Mouse (Mus musculus): ENCODE results near the gene H2-Aa. TPM values are rescaled to one million over a fixed set of nuclear protein-coding genes. Genes with fewer than 3 reads are reported as not detected.

H2-Aa gene
- total and polyA plus RNA-seq, 3 experiments, result not detected

DNA sequence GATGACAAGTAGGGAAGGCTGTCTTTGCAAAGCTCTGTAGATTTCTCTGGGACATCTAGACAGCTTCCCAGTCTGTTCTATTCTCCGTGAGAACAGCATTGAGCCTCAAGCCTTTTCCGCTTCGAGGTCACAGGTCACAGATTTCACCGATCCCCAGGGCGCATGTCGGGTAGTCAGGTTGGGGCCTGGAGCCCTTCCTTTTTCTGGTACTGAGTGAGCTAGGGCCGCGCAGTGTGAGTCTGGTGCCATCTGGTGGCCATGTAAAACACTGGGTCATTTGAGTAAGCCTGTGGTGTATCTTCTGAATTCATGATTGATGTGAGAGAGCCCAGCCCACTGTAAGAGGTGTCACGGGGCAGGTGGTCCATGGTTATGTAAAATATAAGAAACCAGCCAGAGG, 52.7 kb downstream of the H2-Aa start (continued):
- no peak for TF ChIP-seq JUND (IDR thresholded peaks at IDR 0.05; ENCODE audit: low read depth, low read length)
- no peak for TF ChIP-seq ZMIZ1 (IDR thresholded peaks at IDR 0.05; ENCODE audit: low read depth, low read length)
- no peak for TF ChIP-seq ZKSCAN1 (IDR thresholded peaks at IDR 0.05; ENCODE audit: low read depth, low read length)
- TF ChIP-seq MYB (IDR thresholded peaks at IDR 0.05; ENCODE audit: low read depth, low read length), result no peak
- no peak for TF ChIP-seq E2F4 (IDR thresholded peaks at IDR 0.05; ENCODE audit: borderline replicate concordance, low read depth, low read length)
- TF ChIP-seq SIN3A (IDR thresholded peaks at IDR 0.05; ENCODE audit: low read length), result peak; percentile 70
- peak; percentile 94 for TF ChIP-seq ZC3H11A (IDR thresholded peaks at IDR 0.05; ENCODE audit: low read depth, low read length)
- TF ChIP-seq TBP (IDR thresholded peaks at IDR 0.05; ENCODE audit: low read depth, low read length), result 0 out of 2 replicates have a peak, but pooled peaks have one; percentile 30
- peak in 1 of 2 experiments; percentile 38; a peak in 1 of 4 replicates for TF ChIP-seq POLR2A (IDR thresholded peaks at IDR 0.05; ENCODE audit: control insufficient read depth in 1 of 2, insufficient read depth in 1 of 2, low read depth in 1 of 2, low read length in 2 of 2, poor library complexity in 1 of 2)
- no peak for TF ChIP-seq USF2 (IDR thresholded peaks at IDR 0.05; ENCODE audit: borderline replicate concordance in 1 of 2, insufficient read depth in 1 of 2, low read depth in 1 of 2, low read length in 2 of 2)
- TF ChIP-seq USF1 (IDR thresholded peaks at IDR 0.05; ENCODE audit: low read depth, low read length), result no peak
- TF ChIP-seq MAZ (IDR thresholded peaks at IDR 0.05; ENCODE audit: low read depth, low read length), result peak; percentile 62; the same call in 1 of the 2 replicates
- no peak for TF ChIP-seq GATA1 (IDR thresholded peaks at IDR 0.05; ENCODE audit: low read depth, low read length)
- no peak for TF ChIP-seq TAL1 (IDR thresholded peaks at IDR 0.05; ENCODE audit: low read length)
- no peak for TF ChIP-seq CHD1 (IDR thresholded peaks at IDR 0.05; ENCODE audit: low read depth, low read length)
- TF ChIP-seq RCOR1 (IDR thresholded peaks at IDR 0.05; ENCODE audit: low read depth, low read length), result no peak
- TF ChIP-seq GABPA (IDR thresholded peaks at IDR 0.05; ENCODE audit: low read depth, low read length), result no peak
- TF ChIP-seq MYC (IDR thresholded peaks at IDR 0.05; ENCODE audit: low read depth, low read length), result peak; percentile 62; the same call in 1 of the 2 replicates
- 0 out of 2 replicates have a peak, but pooled peaks have one; percentile 38 for TF ChIP-seq TCF12 (IDR thresholded peaks at IDR 0.05; ENCODE audit: low read depth, low read length)

Other genes starting within 250 kb of the H2-Aa start
- gene Col11a2, start 248.4 kb downstream of the H2-Aa start, total RNA-seq (2012; rRNA removed), result 4.6 and 4.8 TPM in 2 replicates
- 10 to 100 TPM in 1 of 2 experiments, not detected in 1; 14.5 TPM for gene Col11a2, start 248.4 kb downstream of the H2-Aa start, polyA plus RNA-seq (2012; ENCODE audit: insufficient read depth in 1 of 2, insufficient read length in 2 of 2, low read depth in 1 of 2, low replicate concordance in 2 of 2, missing spikeins in 1 of 2)
- 2.2 and 2.6 TPM in 2 replicates for gene H2-Oa, start 195.5 kb downstream of the H2-Aa start, total RNA-seq (2012; rRNA removed)
- 1 to 10 TPM in 1 of 2 experiments, not detected in 1; 3.9 TPM for gene H2-Oa, start 195.5 kb downstream of the H2-Aa start, polyA plus RNA-seq (2012; ENCODE audit: insufficient read depth in 1 of 2, insufficient read length in 2 of 2, low read depth in 1 of 2, low replicate concordance in 2 of 2, missing spikeins in 1 of 2)
- gene H2-DMa, start 168.3 kb downstream of the H2-Aa start, total RNA-seq (2012; rRNA removed), result 26.1 and 38.3 TPM in 2 replicates
- gene H2-DMa, start 168.3 kb downstream of the H2-Aa start, polyA plus RNA-seq (2012; ENCODE audit: insufficient read depth in 1 of 2, insufficient read length in 2 of 2, low read depth in 1 of 2, low replicate concordance in 2 of 2, missing spikeins in 1 of 2), result 10 to 100 TPM in 1 of 2 experiments, not detected in 1; 38.7 TPM
- 97.2 and 99.5 TPM in 2 replicates for gene Brd2, start 165.2 kb downstream of the H2-Aa start, total RNA-seq (2012; rRNA removed)
- 100 to 1,000 TPM; 189 to 252 TPM for gene Brd2, start 165.2 kb downstream of the H2-Aa start, polyA plus RNA-seq (2012; ENCODE audit: insufficient read depth in 1 of 2, insufficient read length in 2 of 2, low read depth in 1 of 2, low replicate concordance in 2 of 2, missing spikeins in 1 of 2)
- gene H2-DMb2, start 144.5 kb downstream of the H2-Aa start, total RNA-seq (2012; rRNA removed), result 0.77 and 0.82 TPM in 2 replicates
- 1 to 10 TPM in 1 of 2 experiments, not detected in 1; 1.5 TPM for gene H2-DMb2, start 144.5 kb downstream of the H2-Aa start, polyA plus RNA-seq (2012; ENCODE audit: insufficient read depth in 1 of 2, insufficient read length in 2 of 2, low read depth in 1 of 2, low replicate concordance in 2 of 2, missing spikeins in 1 of 2)
- gene H2-DMb1, start 134.8 kb downstream of the H2-Aa start, total RNA-seq (2012; rRNA removed), result not detected in 2 replicates
- under 1 TPM in 1 of 2 experiments, not detected in 1; 0.67 TPM for gene H2-DMb1, start 134.8 kb downstream of the H2-Aa start, polyA plus RNA-seq (2012; ENCODE audit: insufficient read depth in 1 of 2, insufficient read length in 2 of 2, low read depth in 1 of 2, low replicate concordance in 2 of 2, missing spikeins in 1 of 2)
- 24.6 and 30.7 TPM in 2 replicates for gene Tap1, start 100.3 kb downstream of the H2-Aa start, total RNA-seq (2012; rRNA removed)
- 10 to 100 TPM in 1 of 2 experiments, not detected in 1; 46.6 TPM for gene Tap1, start 100.3 kb downstream of the H2-Aa start, polyA plus RNA-seq (2012; ENCODE audit: insufficient read depth in 1 of 2, insufficient read length in 2 of 2, low read depth in 1 of 2, low replicate concordance in 2 of 2, missing spikeins in 1 of 2)
- 23.3 and 24.9 TPM in 2 replicates for gene Psmb9, start 100.1 kb downstream of the H2-Aa start, total RNA-seq (2012; rRNA removed)
- 10 to 100 TPM in 1 of 2 experiments, not detected in 1; 14.7 TPM for gene Psmb9, start 100.1 kb downstream of the H2-Aa start, polyA plus RNA-seq (2012; ENCODE audit: insufficient read depth in 1 of 2, insufficient read length in 2 of 2, low read depth in 1 of 2, low replicate concordance in 2 of 2, missing spikeins in 1 of 2)
- gene Psmb8, start 90.1 kb downstream of the H2-Aa start, total RNA-seq (2012; rRNA removed), result 129 and 144 TPM in 2 replicates
- 100 to 1,000 TPM in 1 of 2 experiments, not detected in 1; 133 TPM for gene Psmb8, start 90.1 kb downstream of the H2-Aa start, polyA plus RNA-seq (2012; ENCODE audit: insufficient read depth in 1 of 2, insufficient read length in 2 of 2, low read depth in 1 of 2, low replicate concordance in 2 of 2, missing spikeins in 1 of 2)
- gene Tap2, start 84.3 kb downstream of the H2-Aa start, total RNA-seq (2012; rRNA removed), result 40.3 and 48.5 TPM in 2 replicates
- gene Tap2, start 84.3 kb downstream of the H2-Aa start, polyA plus RNA-seq (2012; ENCODE audit: insufficient read depth in 1 of 2, insufficient read length in 2 of 2, low read depth in 1 of 2, low replicate concordance in 2 of 2, missing spikeins in 1 of 2), result 10 to 100 TPM in 1 of 2 experiments, not detected in 1; 63.0 TPM
- gene H2-Ob, start 48.9 kb downstream of the H2-Aa start, total RNA-seq (2012; rRNA removed), result 0.75 and 0.81 TPM in 2 replicates
- 1 to 10 TPM in 1 of 2 experiments, not detected in 1; 2.0 TPM for gene H2-Ob, start 48.9 kb downstream of the H2-Aa start, polyA plus RNA-seq (2012; ENCODE audit: insufficient read depth in 1 of 2, insufficient read length in 2 of 2, low read depth in 1 of 2, low replicate concordance in 2 of 2, missing spikeins in 1 of 2)
- gene H2-Ab1, start 30.1 kb downstream of the H2-Aa start, total RNA-seq (2012; rRNA removed), result not detected in 2 replicates
- gene H2-Ab1, start 30.1 kb downstream of the H2-Aa start, polyA plus RNA-seq (2012; ENCODE audit: insufficient read depth in 1 of 2, insufficient read length in 2 of 2, low read depth in 1 of 2, low replicate concordance in 2 of 2, missing spikeins in 1 of 2), result not detected
- 0.15 TPM in 1 of 2 replicates, not detected in the other for gene H2-Eb1, start 18.0 kb upstream of the H2-Aa start, total RNA-seq (2012; rRNA removed)
- under 1 TPM in 1 of 2 experiments, not detected in 1; 0.07 TPM for gene H2-Eb1, start 18.0 kb upstream of the H2-Aa start, polyA plus RNA-seq (2012; ENCODE audit: insufficient read depth in 1 of 2, insufficient read length in 2 of 2, low read depth in 1 of 2, low replicate concordance in 2 of 2, missing spikeins in 1 of 2)
- gene H2-Eb2, start 37.8 kb upstream of the H2-Aa start, total RNA-seq (2012; rRNA removed), result not detected in 2 replicates
- not detected for gene H2-Eb2, start 37.8 kb upstream of the H2-Aa start, polyA plus RNA-seq (2012; ENCODE audit: insufficient read depth in 1 of 2, insufficient read length in 2 of 2, low read depth in 1 of 2, low replicate concordance in 2 of 2, missing spikeins in 1 of 2)
- not detected in 2 replicates for gene Btnl2, start 67.0 kb upstream of the H2-Aa start, total RNA-seq (2012; rRNA removed)
- not detected for gene Btnl2, start 67.0 kb upstream of the H2-Aa start, polyA plus RNA-seq (2012; ENCODE audit: insufficient read depth in 1 of 2, insufficient read length in 2 of 2, low read depth in 1 of 2, low replicate concordance in 2 of 2, missing spikeins in 1 of 2)
- not detected in 2 replicates for gene Btnl1, start 89.3 kb upstream of the H2-Aa start, total RNA-seq (2012; rRNA removed)
- gene Btnl1, start 89.3 kb upstream of the H2-Aa start, polyA plus RNA-seq (2012; ENCODE audit: insufficient read depth in 1 of 2, insufficient read length in 2 of 2, low read depth in 1 of 2, low replicate concordance in 2 of 2, missing spikeins in 1 of 2), result under 1 TPM in 1 of 2 experiments, not detected in 1; 0.17 TPM
- not detected in 2 replicates for gene BC051142, start 111.0 kb upstream of the H2-Aa start, total RNA-seq (2012; rRNA removed)
- under 1 TPM in 1 of 2 experiments, not detected in 1; 0.06 TPM for gene BC051142, start 111.0 kb upstream of the H2-Aa start, polyA plus RNA-seq (2012; ENCODE audit: insufficient read depth in 1 of 2, insufficient read length in 2 of 2, low read depth in 1 of 2, low replicate concordance in 2 of 2, missing spikeins in 1 of 2)
- gene Btnl4, start 189.5 kb upstream of the H2-Aa start, total RNA-seq (2012; rRNA removed), result not detected in 2 replicates
- not detected for gene Btnl4, start 189.5 kb upstream of the H2-Aa start, polyA plus RNA-seq (2012; ENCODE audit: insufficient read depth in 1 of 2, insufficient read length in 2 of 2, low read depth in 1 of 2, low replicate concordance in 2 of 2, missing spikeins in 1 of 2)
- not detected in 2 replicates for gene Btnl6, start 229.5 kb upstream of the H2-Aa start, total RNA-seq (2012; rRNA removed)
- not detected for gene Btnl6, start 229.5 kb upstream of the H2-Aa start, polyA plus RNA-seq (2012; ENCODE audit: insufficient read depth in 1 of 2, insufficient read length in 2 of 2, low read depth in 1 of 2, low replicate concordance in 2 of 2, missing spikeins in 1 of 2)

Data from MEL (cell line).